Mouse (Mus musculus): Measurements from ENCODE around the gene Slc28a3. TPM values are rescaled to one million over a fixed set of nuclear protein-coding genes. Genes with fewer than 3 reads are reported as not detected.

Slc28a3 gene
- total RNA-seq (2022) = not detected

- DNase-seq = no peak
Observed at GRCm38 (mm10) chr13:58610716-58611115, at the start of gene Slc28a3. TSS of gene Slc28a3 (minus strand) at chr13:58610877.

- DNase-seq = no peak
Observed at GRCm38 (mm10) chr13:58657987-58658386, 47.3 kb upstream of the Slc28a3 start.

DNA sequence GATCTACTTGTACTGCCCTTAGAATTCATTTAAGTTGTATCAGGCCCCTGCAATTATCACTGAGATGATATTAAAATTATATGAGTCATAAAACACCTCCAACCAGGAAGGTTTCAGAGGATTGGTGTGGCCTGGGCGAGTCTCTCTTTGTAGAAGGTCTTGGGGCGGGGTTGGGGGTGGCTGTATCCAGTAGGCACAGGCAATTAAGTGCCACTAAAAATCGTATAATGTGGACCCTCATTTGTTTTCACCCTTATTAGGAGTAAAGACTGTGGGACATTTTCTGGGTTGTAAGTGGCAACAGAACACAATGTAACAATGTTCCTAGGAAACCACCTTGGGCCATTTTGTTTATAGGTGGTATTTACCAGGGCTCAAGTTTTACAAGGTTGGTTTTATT is 46.2 kb upstream of the Slc28a3 start:
- no peak for DNase-seq

DNA sequence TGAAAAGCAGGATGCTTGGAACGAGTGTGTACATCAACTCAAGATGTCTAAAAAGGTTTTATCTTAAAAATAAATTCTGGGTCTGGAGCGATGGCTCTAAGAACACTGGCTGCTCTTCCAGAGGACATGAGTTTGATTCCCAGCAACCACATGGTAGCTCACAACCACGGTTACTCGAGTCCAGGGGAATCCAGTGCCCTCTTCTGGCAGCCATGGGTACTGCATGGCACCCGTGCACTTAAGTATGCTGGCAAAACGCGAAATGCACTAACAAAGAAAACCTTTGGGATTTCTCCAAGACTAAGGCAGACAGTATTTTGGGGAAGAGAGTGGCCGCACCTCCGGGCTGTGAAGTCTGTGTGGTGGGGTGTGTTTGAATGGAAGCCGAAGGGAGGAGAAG is 44.9 kb upstream of the Slc28a3 start:
- DNase-seq = no peak

GRCm38 (mm10) chr13:58640330-58640729 is 29.7 kb upstream of the Slc28a3 start:
- DNase-seq = no peak

DNA sequence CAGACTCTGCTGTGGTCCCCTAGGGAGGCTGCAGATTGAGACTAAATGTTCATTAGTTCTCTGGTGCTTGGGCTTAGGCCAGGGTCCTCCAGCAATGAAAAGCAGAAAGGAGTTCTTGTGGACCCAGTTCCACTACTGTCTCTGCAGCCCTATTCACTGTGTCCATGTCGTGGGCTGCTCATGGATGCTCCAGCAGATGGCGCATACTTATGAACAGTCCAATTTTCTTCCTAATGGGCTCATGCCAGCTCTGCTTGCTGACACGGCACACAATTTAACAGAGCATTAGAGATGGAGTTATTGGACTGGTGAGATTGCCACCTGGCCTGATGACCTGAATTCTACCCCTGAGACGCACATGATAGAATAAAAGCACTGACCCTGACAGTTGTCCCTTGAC is 28.3 kb upstream of the Slc28a3 start:
- DNase-seq = no peak

DNA sequence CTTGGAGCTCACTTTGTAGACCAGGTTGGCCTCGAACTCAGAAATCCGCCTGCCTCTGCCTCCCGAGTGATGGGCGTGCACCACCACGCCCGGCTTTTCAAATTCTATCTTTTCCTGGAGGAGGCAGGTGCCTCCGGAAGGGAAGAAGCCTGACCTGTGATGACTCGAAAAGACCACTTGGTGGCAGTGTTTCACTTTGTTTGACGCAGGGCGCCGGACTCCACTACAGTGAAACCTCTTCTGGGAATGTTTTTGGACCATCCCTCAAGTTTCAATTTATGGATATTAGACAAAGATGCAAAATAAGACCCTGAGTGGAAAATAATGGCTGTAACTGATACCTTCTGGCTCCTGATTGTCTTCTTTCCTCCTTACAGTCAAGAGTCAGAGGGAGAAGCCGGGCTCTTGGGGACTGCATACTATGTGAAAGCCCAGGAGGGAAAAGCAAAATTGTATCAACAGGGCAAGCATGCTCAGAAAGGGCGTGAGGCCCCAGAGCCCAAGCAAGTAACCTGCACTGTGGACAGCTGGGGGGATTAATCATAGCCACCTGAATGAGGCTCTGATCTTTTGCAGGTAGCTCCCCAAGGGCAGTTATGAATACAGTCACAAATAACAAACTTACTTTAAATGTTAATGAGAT is 26.8 kb upstream of the Slc28a3 start:
- DNase-seq = peak; percentile 10

DNA sequence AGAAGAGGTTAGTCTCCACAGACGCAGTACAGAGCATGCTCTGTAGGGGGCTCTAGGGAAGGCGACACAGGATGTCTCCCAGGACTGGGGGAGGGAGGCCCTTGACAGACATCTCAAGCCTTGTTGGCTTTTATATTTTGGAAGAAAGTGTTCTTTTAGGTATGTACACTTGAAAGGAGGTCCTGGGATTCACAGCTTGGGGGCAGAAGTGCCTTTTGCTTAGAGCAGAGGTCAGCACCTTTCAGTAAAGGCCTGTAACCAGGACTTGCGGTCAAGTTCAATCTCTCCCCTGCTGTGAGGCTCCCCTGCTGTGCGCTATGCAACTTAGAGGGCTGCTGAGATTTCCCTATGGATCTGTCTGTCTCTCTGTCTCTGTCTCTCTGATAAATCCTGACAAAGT is 23.2 kb upstream of the Slc28a3 start:
- DNase-seq = no peak

- no peak for DNase-seq
Observed at GRCm38 (mm10) chr13:58630756-58631155, 20.1 kb upstream of the Slc28a3 start.

GRCm38 (mm10) chr13:58629365-58630050 is 18.8 kb upstream of the Slc28a3 start:
- DNase-seq = no peak

GRCm38 (mm10) chr13:58622647-58623046 is 12.0 kb upstream of the Slc28a3 start:
- DNase-seq = no peak

DNA sequence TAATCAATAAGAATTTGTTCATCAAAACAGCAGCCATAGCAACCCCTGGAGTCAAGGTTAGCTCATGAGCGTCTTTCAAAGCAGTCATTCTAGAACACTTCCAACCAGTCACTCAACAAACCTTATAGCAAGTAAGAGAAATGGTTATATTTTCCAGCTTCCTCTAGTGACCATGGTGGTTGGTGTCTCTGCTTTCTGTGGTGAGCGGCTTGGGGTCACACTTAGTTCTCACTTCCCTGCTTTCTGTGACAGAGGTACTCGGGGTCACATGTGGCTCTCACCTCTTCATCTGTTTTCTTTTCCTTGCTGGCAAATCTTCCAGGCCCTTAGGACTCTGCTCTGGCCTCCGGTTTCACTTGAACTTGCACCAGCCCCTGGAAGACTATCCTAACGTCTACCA is 8.6 kb upstream of the Slc28a3 start:
- DNase-seq = no peak

DNA sequence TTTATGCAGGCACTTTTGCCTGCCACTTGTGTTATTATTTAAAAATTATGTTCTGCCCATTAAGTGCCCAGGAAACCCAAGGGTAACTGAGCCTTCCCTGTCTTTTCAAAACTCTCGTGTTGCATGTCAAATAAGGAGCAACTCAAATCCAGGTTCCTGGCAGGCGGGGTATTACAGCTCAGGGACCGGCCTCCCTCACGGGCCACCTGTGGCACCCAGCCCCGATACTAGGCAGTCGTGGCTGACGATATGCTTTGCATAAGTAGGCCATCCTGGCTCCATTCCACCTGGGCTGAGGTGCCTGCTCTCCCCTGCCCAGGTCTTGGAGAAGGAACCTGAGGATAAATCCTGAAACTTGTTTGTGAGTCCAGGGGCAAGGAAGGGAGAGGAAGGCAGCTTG is 618 bp downstream of the Slc28a3 start:
- DNase-seq = no peak

- peak; percentile 76 for DNase-seq
Observed at GRCm38 (mm10) chr13:58601201-58601855, 9.3 kb downstream of the Slc28a3 start.

- DNase-seq = no peak
Observed at GRCm38 (mm10) chr13:58598578-58598977, 12.1 kb downstream of the Slc28a3 start.

DNA sequence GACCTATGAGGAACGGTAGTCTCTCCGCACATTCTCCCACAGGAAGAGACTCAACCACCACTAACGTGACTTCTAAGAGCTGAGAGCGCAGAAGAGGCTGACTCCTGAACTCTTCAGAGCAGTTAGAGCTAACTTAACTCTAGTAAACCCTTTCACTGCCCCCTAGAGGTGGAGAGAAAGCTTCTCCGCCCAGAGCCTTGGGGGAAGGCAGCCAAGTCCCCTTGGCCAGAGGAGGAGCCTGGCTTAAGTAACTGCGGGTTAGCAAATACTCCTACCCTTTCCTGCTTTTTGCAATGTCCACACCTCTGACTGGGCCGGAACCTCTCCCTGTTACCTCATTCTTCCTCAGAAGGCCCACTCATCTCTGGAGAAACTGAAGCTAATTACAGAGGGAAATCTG is 17.5 kb downstream of the Slc28a3 start:
- DNase-seq = peak; percentile 53

GRCm38 (mm10) chr13:58591912-58592311 is 18.8 kb downstream of the Slc28a3 start:
- DNase-seq = no peak

DNA sequence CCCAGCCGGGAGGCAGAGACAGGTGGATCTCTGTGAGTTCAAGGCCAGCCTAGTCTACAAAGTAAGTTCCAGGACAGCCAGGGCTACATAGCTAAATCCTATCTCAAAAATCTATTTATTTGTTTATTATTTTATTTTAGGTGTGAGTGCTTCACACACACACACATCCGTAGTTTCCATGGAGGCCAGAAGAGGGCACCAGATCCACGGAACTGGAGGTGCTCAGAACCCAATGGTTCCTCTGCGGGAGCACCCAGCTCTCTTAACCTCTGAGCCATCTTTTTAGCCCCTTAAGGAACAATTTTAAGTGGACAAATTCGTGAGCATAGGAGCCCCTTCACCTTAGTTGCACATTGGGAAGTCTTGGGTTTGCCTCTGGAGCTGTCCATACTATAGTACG is 20.0 kb downstream of the Slc28a3 start:
- no peak for DNase-seq

DNA sequence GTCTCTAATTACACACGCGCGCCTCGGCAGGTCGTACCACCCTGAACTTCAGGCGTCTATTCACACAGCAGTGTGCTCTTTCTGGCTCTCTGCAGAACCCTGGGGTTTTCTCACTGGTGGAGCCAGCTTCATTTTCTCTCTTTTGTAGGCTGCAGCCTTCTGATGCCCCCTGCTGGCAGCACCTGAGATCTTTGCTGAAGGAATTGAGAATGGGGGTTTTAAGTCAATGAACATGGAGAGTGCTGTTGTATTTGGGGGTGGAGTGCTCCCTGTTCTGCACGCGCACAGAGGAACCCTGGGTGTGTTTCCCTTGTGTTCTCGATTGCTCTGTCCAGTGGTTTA is 21.2 kb downstream of the Slc28a3 start:
- DNase-seq = peak; percentile 48

DNA sequence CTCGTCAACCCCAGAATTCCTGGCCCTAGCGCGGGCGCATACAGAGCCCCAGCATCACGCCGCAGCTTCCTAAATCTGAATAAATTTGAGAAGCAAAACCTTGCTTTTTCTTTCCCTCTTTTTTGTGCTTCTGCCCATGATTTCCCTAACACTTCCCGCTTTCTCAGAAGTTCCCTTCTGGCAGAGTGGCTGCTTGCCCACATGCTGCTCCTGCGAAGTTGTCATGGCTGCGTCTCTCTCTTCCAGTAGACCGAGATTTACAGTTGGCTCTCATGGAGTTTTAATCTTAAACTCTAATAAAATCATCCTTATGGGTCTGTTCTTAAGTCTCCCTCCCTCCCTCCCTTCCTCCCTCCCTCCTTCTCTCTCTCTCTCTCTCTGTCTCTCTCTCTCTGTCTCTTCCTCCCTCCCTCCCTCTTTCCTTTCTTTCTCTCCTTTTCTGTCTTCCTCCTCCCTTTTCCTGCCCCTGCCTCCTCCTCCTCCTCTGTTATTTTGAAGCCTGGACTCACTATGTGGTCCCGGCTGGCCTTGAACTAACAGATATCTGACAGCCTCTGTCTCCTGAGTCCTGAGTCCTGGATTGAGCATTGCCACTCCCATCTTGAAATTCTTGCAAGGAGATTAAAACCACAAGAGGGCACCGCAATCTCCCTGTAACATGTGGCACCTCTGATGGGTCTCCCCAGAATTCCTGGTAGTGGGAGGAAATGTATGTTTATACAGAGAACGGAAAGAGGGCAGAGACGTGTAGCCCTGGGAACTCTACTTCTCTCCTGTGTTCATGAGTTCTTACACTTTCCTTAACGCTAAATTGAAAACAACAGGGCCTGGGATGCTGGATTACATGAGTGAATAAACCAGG is 21.8 kb downstream of the Slc28a3 start:
- no peak for DNase-seq

DNA sequence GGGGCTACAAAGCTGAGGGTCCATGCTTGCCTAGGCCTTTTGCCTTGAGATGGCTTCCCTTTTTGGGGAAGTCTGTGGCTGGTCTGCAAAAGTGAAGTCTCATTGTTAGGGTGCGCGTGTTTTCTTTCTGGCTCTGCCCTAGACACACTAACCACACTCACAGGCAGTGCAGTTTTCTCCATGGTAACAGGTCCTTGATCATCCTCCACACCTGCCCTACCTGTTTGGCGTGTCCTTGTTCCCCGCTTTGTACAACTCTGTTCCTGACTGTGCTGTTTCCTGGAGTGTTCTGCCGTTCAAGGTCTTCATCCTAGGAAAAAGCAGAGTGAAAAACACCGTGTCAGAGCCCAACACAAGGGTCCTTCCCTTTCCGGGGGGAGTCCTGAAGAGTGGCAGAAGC is 22.7 kb downstream of the Slc28a3 start:
- DNase-seq = no peak

- no peak for DNase-seq
Observed at GRCm38 (mm10) chr13:58566181-58566580, 44.5 kb downstream of the Slc28a3 start.

DNA sequence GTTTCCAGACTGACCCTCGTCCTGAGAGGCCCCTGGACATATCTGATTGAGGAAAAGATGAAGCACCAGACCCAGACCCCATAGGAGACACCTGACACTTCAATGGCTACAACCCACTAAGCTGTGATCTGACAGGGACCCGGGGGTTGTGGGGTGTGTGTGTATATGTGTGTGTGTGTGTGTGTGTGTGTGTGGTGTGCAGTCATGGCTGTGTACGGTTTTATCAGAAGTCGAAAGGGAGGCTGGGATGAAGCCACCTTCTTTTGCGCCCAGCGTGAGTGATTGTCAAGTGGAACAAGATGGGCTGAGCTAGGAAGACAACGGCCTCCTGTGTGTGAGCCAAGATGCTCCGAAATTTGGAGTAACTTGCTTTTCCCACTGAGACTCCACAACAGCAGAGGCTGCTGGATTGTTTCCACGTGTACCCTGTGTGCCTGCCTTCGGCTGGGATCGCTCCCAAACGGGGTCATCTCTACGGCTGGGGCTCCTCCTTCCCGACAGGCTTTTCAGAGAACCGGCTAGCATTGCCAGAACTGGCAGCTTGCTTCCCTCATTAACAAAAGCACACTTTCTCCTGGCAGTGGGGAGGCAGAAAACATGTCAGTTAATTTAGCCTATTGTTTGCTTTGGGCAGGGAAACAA is 50.1 kb downstream of the Slc28a3 start:
- DNase-seq = no peak
